Mouse (Mus musculus) midbrain, postnatal 0 days (tissue): ENCODE measurements around the gene Zfp853. TPM values are rescaled to one million over a fixed set of nuclear protein-coding genes. Genes with fewer than 3 reads are reported as not detected.
A peak's percentile ranks its signal among the peaks of the same experiment; 100 is the strongest.

Source experiments
- ATAC-seq: fragments of 200-750 bp; cut with Nextera tagmentation; 2 replicates; pipeline ENCODE4 v1.8.0; 2017; ENCODE audit warnings: moderate number of reproducible peaks, mild to moderate bottlenecking, moderate TSS enrichment, moderate library complexity; ENCODE audit not compliant: low FRiP score
- DNase-seq: peaks from one replicate; pipeline ENCODE4 v3.0.0-alpha.2; 2015; ENCODE audit warnings: low spot score
- H3K27ac ChIP-seq: fragments of 300-500 bp; sonication (generic); 2 replicates; pipeline ENCODE4 v1.5.1; 2014; ENCODE audit warnings: low read depth, mild to moderate bottlenecking, low read length, mixed read lengths
- H3K27me3 ChIP-seq: fragments of 300-500 bp; sonication (generic); 2 replicates; pipeline ENCODE4 v1.6.1; 2014; ENCODE audit warnings: low read length, control low read depth, mixed read lengths; ENCODE audit not compliant: insufficient read depth
- H3K36me3 ChIP-seq: fragments of 300-500 bp; sonication (generic); 2 replicates; pipeline ENCODE4 v1.6.1; 2014; ENCODE audit warnings: low read length, control low read depth, mixed read lengths; ENCODE audit not compliant: insufficient read depth
- H3K4me1 ChIP-seq: fragments of 300-500 bp; sonication (generic); 2 replicates; pipeline ENCODE4 v1.6.1; 2014; ENCODE audit warnings: mild to moderate bottlenecking, control low read depth, antibody characterized with exemption, low read length, mixed read lengths; ENCODE audit not compliant: insufficient read depth
- H3K4me2 ChIP-seq: fragments of 300-500 bp; sonication (generic); 2 replicates; pipeline ENCODE4 v1.6.1; 2014; ENCODE audit warnings: low read depth, mild to moderate bottlenecking, low read length, mixed read lengths; ENCODE audit not compliant: poor library complexity, severe bottlenecking
- H3K4me3 ChIP-seq: fragments of 300-500 bp; sonication (generic); 2 replicates; pipeline ENCODE4 v1.5.1; 2014; ENCODE audit warnings: low read depth, mild to moderate bottlenecking, low read length, moderate library complexity
- H3K9ac ChIP-seq: fragments of 300-500 bp; sonication (generic); replicated peaks from 2 replicates; pipeline ENCODE4 v1.6.1; 2014; ENCODE audit warnings: mild to moderate bottlenecking, low read length, moderate library complexity, mixed read lengths; ENCODE audit not compliant: poor library complexity, severe bottlenecking
- H3K9me3 ChIP-seq: fragments of 300-500 bp; sonication (generic); 2 replicates; pipeline ENCODE4 v1.6.1; 2016; ENCODE audit warnings: low read length, control low read depth
- CTCF ChIP-seq: IDR thresholded peaks from 2 replicates; pipeline ENCODE4 v1.5.1; 2016; ENCODE audit warnings: antibody characterized with exemption, mild to moderate bottlenecking
- WGBS: fragments of 180-500 bp; shearing (Covaris S2); extraction: QIAGEN DNeasy Blood & Tissue Kit; methylation state at CpG from one replicate; pipeline ENCODE4 v1.1.7; 2014; 5-methylcytosine and 5-hydroxymethylcytosine counted together
- polyA plus RNA-seq: library from polyadenylated mRNA; unstranded; fragments of >200 nt; fragmentation: Nextera tagmentation; extraction: Ambion mirVana; gene quantifications from 2 replicates; pipeline ENCODE4 v1.2.1, GENCODE M21; 2015
- total RNA-seq: library from RNA; depleted of rRNA; stranded (reverse); fragments of >200 nt; gene quantifications from 2 replicates; pipeline ENCODE4 v1.2.3, GENCODE M21; 2014

The Zfp853 gene
- total and polyA plus RNA-seq, 2 experiments from 2014 or later: 0.62 to 31.3 TPM

DNA sequence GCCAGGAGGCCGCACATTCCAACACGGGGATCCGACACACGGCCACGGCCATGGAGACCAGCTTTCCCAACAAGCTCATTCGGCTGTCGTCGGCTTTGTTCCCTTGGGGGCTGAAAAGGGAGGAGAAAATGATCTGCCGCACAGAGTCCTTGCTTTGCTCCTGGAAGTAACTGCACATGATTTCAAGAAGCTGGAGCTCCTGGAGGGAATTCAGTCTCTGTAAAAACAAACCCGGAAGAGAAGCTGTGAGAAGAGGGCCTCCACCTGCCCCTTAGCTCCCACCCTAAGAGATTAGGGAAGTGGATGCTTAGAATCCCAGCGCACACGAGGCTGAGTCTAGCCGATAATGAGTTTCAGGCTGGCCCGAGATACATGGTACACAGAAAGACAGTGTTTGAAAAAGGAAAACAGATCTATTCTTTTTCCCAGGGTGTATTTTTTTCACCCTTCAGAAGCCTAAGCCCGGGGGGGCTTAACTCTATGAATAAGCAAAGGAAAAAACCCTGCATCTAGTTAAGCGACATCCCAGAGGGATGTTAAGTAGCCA is 20.8 kb upstream of the Zfp853 start:
- DNase-seq: peak; percentile 28
- no peak for TF ChIP-seq CTCF
- Histone ChIP-seq H3K9ac (peak overlapping the region; percentile 77), H3K4me1 (peaks cover 12% of the 10 kb centered on the region), H3K4me2 (peak overlapping the region; percentile 86), H3K36me3 (peaks cover 36% of the 10 kb centered on the region), H3K27me3 (no peaks in the 10 kb centered on the region), H3K4me3 (peak overlapping the region; percentile 85), H3K9me3 (no peaks in the 10 kb centered on the region), H3K27ac (peak overlapping the region; percentile 95)
- ATAC-seq: no peak
- under 1% methylated on average over 16 of the region's 16 CpGs for WGBS

DNA sequence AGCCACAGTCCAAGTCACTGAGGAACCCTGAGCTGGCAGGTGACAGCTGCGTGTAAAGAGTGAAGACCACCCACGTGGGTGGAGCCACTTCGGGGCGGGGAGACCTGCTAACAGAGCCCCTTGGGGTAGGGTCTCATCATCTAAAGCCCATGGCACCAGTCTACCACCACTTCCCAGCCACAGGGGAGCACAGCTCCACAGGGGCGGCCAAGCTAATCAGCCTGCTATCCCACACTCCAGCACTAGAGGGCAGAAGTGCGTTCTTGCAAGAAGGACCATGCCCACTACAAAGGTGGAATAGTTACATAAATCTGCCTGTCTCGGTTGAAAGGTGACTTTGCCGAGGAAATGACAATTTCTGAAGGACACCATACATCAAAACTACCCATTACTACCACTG is 18.5 kb upstream of the Zfp853 start:
- Histone ChIP-seq H3K27me3 (no peaks in the 10 kb centered on the region), H3K4me1 (peaks cover 12% of the 10 kb centered on the region), H3K4me2 (no peak overlapping the region), H3K9ac (no peak overlapping the region), H3K36me3 (peaks cover 45% of the 10 kb centered on the region), H3K4me3 (no peak overlapping the region), H3K9me3 (no peaks in the 10 kb centered on the region), H3K27ac (no peak overlapping the region)
- ATAC-seq (no peak), DNase-seq (peak; percentile 68)
- WGBS: 70% methylated on average over 8 of the region's 8 CpGs
- TF ChIP-seq CTCF: peak; percentile 85

DNA sequence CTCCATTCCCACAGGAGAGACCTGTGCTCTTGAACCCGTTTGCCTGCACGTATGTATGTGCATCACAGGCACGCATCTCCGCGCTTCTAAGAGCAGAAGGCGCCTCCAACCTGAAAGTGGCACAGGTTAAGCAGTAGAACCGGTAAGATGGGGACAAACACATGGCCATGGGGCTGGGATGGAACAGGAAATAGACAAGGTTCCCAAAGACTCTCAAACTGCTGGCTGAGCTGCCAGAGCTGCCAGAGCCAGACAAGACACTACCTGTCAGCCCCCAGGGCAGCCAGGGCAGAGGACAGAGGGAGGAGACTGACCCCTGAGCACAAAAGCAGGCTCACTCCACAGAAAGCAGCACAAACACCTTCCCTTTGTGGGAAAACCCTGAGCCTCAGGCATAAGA is 16.5 kb upstream of the Zfp853 start:
- ATAC-seq: no peak
- DNase-seq: no peak
- peaks cover 12% of the 10 kb centered on the region for H3K4me1 ChIP-seq
- H3K36me3 ChIP-seq: peaks cover 48% of the 10 kb centered on the region
- no peak overlapping the region for H3K4me2 ChIP-seq
- 97% methylated on average over 7 of the region's 7 CpGs for WGBS
- no peaks in the 10 kb centered on the region for H3K27me3 ChIP-seq
- H3K27ac ChIP-seq: no peak overlapping the region
- H3K4me3 ChIP-seq: no peak overlapping the region
- no peak for TF ChIP-seq CTCF
- no peaks in the 10 kb centered on the region for H3K9me3 ChIP-seq
- H3K9ac ChIP-seq: no peak overlapping the region

DNA sequence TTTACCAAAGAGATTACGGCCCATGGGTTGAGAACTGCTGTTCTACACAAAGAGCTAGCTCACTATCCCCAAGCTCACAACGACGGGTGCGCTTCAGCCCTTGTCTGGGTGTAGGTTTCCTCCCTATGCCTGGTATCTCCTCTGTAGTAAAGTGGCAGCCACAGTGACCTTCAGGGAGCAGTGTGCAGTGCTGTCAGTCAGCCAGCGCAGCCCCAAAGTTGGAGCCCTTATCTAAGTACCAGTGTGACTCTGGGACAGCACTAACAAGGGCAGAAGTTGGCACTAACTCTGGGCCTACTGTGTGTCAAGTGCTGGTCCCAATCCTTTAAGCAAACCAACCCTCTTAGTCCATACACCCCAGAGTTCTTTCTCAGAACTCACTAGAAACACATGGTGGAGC is 15.4 kb upstream of the Zfp853 start:
- Histone ChIP-seq H3K9ac (no peak overlapping the region), H3K9me3 (no peaks in the 10 kb centered on the region), H3K4me3 (no peak overlapping the region), H3K36me3 (peaks cover 52% of the 10 kb centered on the region), H3K27ac (no peak overlapping the region), H3K27me3 (no peaks in the 10 kb centered on the region), H3K4me2 (no peak overlapping the region), H3K4me1 (peaks cover 9% of the 10 kb centered on the region)
- no peak for TF ChIP-seq CTCF
- WGBS: 97% methylated on average over 5 of the region's 5 CpGs
- DNase-seq: no peak
- ATAC-seq: no peak

DNA sequence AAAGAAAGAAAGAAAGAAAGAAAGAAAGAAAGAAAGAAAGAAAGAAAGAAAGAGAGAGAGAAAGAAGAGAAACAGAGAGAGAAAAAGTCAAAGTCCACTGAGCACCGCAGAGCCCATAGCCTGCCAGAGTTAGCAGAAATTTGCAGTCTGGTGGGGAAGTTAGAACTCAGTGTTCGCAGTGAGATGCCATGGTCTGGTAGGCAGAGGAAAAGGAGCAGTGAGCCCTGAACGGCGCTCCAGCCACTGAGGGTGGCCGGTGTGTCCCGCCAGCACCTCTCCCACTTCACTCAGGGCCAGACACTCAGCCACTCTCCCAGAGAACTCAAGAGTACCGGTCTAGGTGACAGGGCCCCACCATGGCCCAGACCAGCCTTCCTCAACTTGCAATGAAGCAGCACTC is 10.8 kb upstream of the Zfp853 start:
- WGBS: 93% methylated on average over 7 of the region's 7 CpGs
- H3K4me3 ChIP-seq: no peak overlapping the region

DNA sequence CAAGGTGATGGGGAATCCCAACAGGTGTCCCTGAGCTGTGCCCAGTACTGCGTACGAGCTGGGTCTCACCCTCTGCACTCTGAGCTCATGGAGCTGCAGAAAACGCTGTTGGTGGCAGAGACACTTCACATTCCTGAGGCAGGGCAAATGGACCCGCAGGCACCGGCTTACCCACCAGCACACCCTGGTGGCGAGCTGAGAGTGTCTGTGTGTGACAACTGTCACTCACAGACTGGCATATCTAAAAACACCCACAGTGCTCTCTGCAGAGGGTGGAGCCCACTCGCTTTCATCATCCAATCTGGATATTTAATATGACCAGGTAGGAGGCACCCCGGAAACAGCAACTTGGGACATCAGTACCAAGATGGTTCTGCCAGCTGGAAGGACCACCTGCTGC is 7.9 kb upstream of the Zfp853 start:
- TF ChIP-seq CTCF: peak; percentile 55
- DNase-seq (no peak), ATAC-seq (no peak)

More for the DNA sequence above, 10.8 kb upstream of the Zfp853 start:
- Histone ChIP-seq H3K27me3 (no peaks in the 10 kb centered on the region), H3K27ac (no peak overlapping the region), H3K4me1 (no peaks in the 10 kb centered on the region), H3K36me3 (peaks cover 63% of the 10 kb centered on the region), H3K4me2 (no peak overlapping the region), H3K9ac (0 out of 2 replicates have a peak overlapping the region, but pooled peaks have one; percentile 24), H3K9me3 (no peaks in the 10 kb centered on the region)
- no peak for TF ChIP-seq CTCF
- ATAC-seq (no peak), DNase-seq (no peak)

More for the DNA sequence above, 7.9 kb upstream of the Zfp853 start:
- H3K4me2 ChIP-seq: no peak overlapping the region
- peaks cover 41% of the 10 kb centered on the region for H3K36me3 ChIP-seq
- no peaks in the 10 kb centered on the region for H3K27me3 ChIP-seq
- no peak overlapping the region for H3K9ac ChIP-seq
- H3K4me3 ChIP-seq: no peak overlapping the region
- WGBS: 84% methylated on average over 8 of the region's 8 CpGs
- H3K4me1 ChIP-seq: no peaks in the 10 kb centered on the region
- no peak overlapping the region for H3K27ac ChIP-seq
- H3K9me3 ChIP-seq: no peaks in the 10 kb centered on the region
